Mouse (Mus musculus) liver, embryonic 14.5 days (tissue): ENCODE results near the gene Gpr150. TPM values are rescaled to one million over a fixed set of nuclear protein-coding genes. Genes with fewer than 3 reads are reported as not detected.

Source experiments
- ATAC-seq: fragments of 200-750 bp; cut with Nextera tagmentation; 2 replicates; pipeline ENCODE4 v1.8.0; 2017; ENCODE audit warnings: moderate number of reproducible peaks, mild to moderate bottlenecking, moderate library complexity; ENCODE audit not compliant: insufficient read depth
- DNase-seq, 3 experiments: peaks; one replicate each; pipeline ENCODE4 v3.0.0-alpha.2; 2012 to 2013; ENCODE audit warnings: low read depth in 3 of 3, low spot score in 3 of 3
- H3K27ac ChIP-seq: fragments of 300-500 bp; sonication (generic); 2 replicates; pipeline ENCODE4 v1.5.1; 2014; ENCODE audit warnings: moderate library complexity, mild to moderate bottlenecking, control low read depth, inconsistent platforms
- H3K27me3 ChIP-seq: fragments of 300-500 bp; sonication (generic); 2 replicates; pipeline ENCODE4 v1.6.1; 2014; ENCODE audit warnings: mild to moderate bottlenecking, low read length, moderate library complexity; ENCODE audit not compliant: control insufficient read depth, insufficient read depth
- H3K36me3 ChIP-seq: fragments of 300-500 bp; sonication (generic); replicated peaks from 2 replicates; pipeline ENCODE4 v1.6.1; 2014; ENCODE audit warnings: low read depth; ENCODE audit not compliant: control insufficient read depth, insufficient read depth
- H3K4me1 ChIP-seq, 2 experiments: fragments of 200-500 bp in 1 of 2; fragments of 300-500 bp in 1 of 2; sonication (generic) in 1 of 2; replicated peaks; 2 replicates each; pipeline ENCODE4 v1.6.1; 2012 to 2014; ENCODE audit warnings: antibody characterized with exemption in 1 of 2, inconsistent platforms in 1 of 2, low read length in 1 of 2; ENCODE audit not compliant: control insufficient read depth in 2 of 2, insufficient read depth in 2 of 2
- H3K4me2 ChIP-seq: fragments of 300-500 bp; sonication (generic); 2 replicates; pipeline ENCODE4 v1.6.1; 2014; ENCODE audit warnings: low read depth, mild to moderate bottlenecking, control low read depth, moderate library complexity
- H3K4me3 ChIP-seq, 2 experiments: fragments of 200-500 bp in 1 of 2; fragments of 300-500 bp in 1 of 2; sonication (generic) in 1 of 2; 2 replicates each; pipeline ENCODE4 v1.5.1; 2012 to 2014; ENCODE audit warnings: low read depth in 2 of 2, low read length in 2 of 2, mild to moderate bottlenecking in 2 of 2, control low read depth in 1 of 2, inconsistent platforms in 1 of 2, moderate library complexity in 1 of 2; ENCODE audit not compliant: insufficient read depth in 1 of 2
- H3K9ac ChIP-seq: fragments of 300-500 bp; sonication (generic); replicated peaks from 2 replicates; pipeline ENCODE4 v1.6.1; 2014; ENCODE audit warnings: mild to moderate bottlenecking, control low read depth, moderate library complexity
- H3K9me3 ChIP-seq: fragments of 300-500 bp; sonication (generic); 2 replicates; pipeline ENCODE4 v1.6.1; 2016; ENCODE audit warnings: low read length, mixed read lengths; ENCODE audit not compliant: control insufficient read depth
- CTCF ChIP-seq: IDR thresholded peaks from 2 replicates; pipeline ENCODE4 v1.5.1; 2016; ENCODE audit warnings: antibody characterized with exemption, low read depth, control low read depth
- EP300 ChIP-seq: IDR thresholded peaks from 2 replicates; pipeline ENCODE4 v1.6.1; 2016; ENCODE audit warnings: antibody characterized with exemption, low read depth
- WGBS: fragments of 180-500 bp; shearing (Covaris S2); extraction: QIAGEN DNeasy Blood & Tissue Kit; methylation state at CpG from one replicate; pipeline ENCODE4 v1.1.7; 2014; ENCODE audit not compliant: insufficient replicate concordance; 5-methylcytosine and 5-hydroxymethylcytosine counted together
- polyA plus RNA-seq, 2 experiments: library from polyadenylated mRNA; depleted of rRNA in 1 of 2; stranded (reverse) in 1 of 2; unstranded in 1 of 2; fragments of >200 nt; fragmentation: Nextera tagmentation in 1 of 2; extraction: Ambion mirVana in 1 of 2; gene quantifications; 2 replicates each; pipeline versions ENCODE4 v1.2.1 to v1.2.3; 2012 to 2014

Gpr150 gene
- polyA plus RNA-seq, 2 experiments: 1.7 to 2.0 TPM

GRCm38 (mm10) chr13:76064363-76064945 is 7.7 kb upstream of the Gpr150 start:
- Histone ChIP-seq H3K9ac (no peak overlapping the region), H3K36me3 (no peaks in the 10 kb centered on the region; the same call in 1 of the 2 replicates), H3K4me3 (no peak overlapping the region), H3K9me3 (no peaks in the 10 kb centered on the region), H3K4me1 (no peaks in the 10 kb centered on the region), H3K27ac (no peak overlapping the region), H3K27me3 (no peaks in the 10 kb centered on the region), H3K4me2 (no peak overlapping the region)
- DNase-seq (no peak), ATAC-seq (no peak)
- TF ChIP-seq CTCF: no peak
- TF ChIP-seq EP300: no peak
- WGBS: 88% methylated on average over 13 of the region's 13 CpGs

GRCm38 (mm10) chr13:76063548-76063947 is 6.8 kb upstream of the Gpr150 start:
- no peak overlapping the region for H3K4me2 ChIP-seq
- H3K4me1 ChIP-seq: no peaks in the 10 kb centered on the region
- no peaks in the 10 kb centered on the region for H3K9me3 ChIP-seq
- H3K9ac ChIP-seq: no peak overlapping the region
- TF ChIP-seq CTCF (no peak), EP300 (no peak)
- 81% methylated on average over 4 of the region's 4 CpGs for WGBS
- H3K36me3 ChIP-seq: no peaks in the 10 kb centered on the region; the same call in 1 of the 2 replicates
- H3K27me3 ChIP-seq: no peaks in the 10 kb centered on the region
- H3K4me3 ChIP-seq: no peak overlapping the region
- DNase-seq (no peak), ATAC-seq (no peak)
- no peak overlapping the region for H3K27ac ChIP-seq

DNA sequence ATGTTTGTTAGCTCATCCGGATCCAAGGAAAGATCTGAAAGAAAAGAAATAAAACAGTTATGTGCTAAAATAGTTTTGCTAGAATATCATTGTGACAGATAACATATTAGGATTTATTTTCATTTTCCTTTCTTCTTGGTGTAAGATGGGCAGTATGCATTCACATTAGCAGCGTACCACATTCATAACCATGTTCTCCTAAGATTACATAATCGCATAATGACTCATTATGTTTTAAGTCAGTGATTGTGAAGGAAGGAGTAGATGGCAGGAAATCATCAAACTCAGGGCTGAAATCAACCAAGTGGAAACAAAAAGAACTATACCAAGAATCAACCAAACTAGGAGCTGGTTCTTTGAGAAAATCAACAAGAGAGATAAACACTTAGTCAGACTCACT is 5.8 kb upstream of the Gpr150 start:
- TF ChIP-seq EP300 (no peak), CTCF (no peak)
- Histone ChIP-seq H3K9me3 (no peaks in the 10 kb centered on the region), H3K27me3 (no peaks in the 10 kb centered on the region; the same call in 1 of the 2 replicates), H3K36me3 (no peaks in the 10 kb centered on the region; the same call in 1 of the 2 replicates), H3K4me3 (no peak overlapping the region), H3K27ac (no peak overlapping the region), H3K4me2 (no peak overlapping the region), H3K4me1 (peaks cover 0 to under 1% of the 10 kb centered on the region in 2 experiments; a peak in 1 of 4 replicates), H3K9ac (no peak overlapping the region)
- DNase-seq (no peak), ATAC-seq (no peak)
- WGBS: 84% methylated on average over 3 of the region's 3 CpGs

GRCm38 (mm10) chr13:76062126-76062525 is 5.3 kb upstream of the Gpr150 start:
- peaks cover 3% of the 10 kb centered on the region; the same call in 1 of the 2 replicates for H3K27me3 ChIP-seq
- H3K4me1 ChIP-seq: peaks cover 0 to 4% of the 10 kb centered on the region in 2 experiments; a peak in 1 of 4 replicates
- 69% methylated on average over 3 of the region's 3 CpGs for WGBS
- no peak overlapping the region for H3K9ac ChIP-seq
- TF ChIP-seq CTCF (no peak), EP300 (no peak)
- H3K4me2 ChIP-seq: no peak overlapping the region
- no peak for DNase-seq
- no peak overlapping the region for H3K27ac ChIP-seq
- H3K9me3 ChIP-seq: no peaks in the 10 kb centered on the region
- ATAC-seq: no peak
- no peak overlapping the region for H3K4me3 ChIP-seq
- H3K36me3 ChIP-seq: no peaks in the 10 kb centered on the region; the same call in 1 of the 2 replicates

- Histone ChIP-seq H3K27ac (no peak overlapping the region), H3K9ac (no peak overlapping the region), H3K4me3 (no peak overlapping the region), H3K36me3 (no peaks in the 10 kb centered on the region), H3K9me3 (no peaks in the 10 kb centered on the region), H3K4me2 (no peak overlapping the region), H3K27me3 (peaks cover 9% of the 10 kb centered on the region), H3K4me1 (peaks cover 8% of the 10 kb centered on the region in 2 experiments)
- no peak for TF ChIP-seq CTCF
- TF ChIP-seq EP300: no peak
- DNase-seq (no peak), ATAC-seq (no peak)
- 74% methylated on average over 4 of the region's 4 CpGs for WGBS
These were observed 2.8 kb upstream of the Gpr150 start for GRCm38 (mm10) chr13:76059591-76059990.
